Mouse (Mus musculus) hindbrain, embryonic 13.5 days (tissue): ENCODE results near the gene Ccdc162. TPM values are rescaled to one million over a fixed set of nuclear protein-coding genes. Genes with fewer than 3 reads are reported as not detected.

ENCODE experiments used
- ATAC-seq: fragments of 200-750 bp; cut with Nextera tagmentation; 2 replicates; pipeline ENCODE4 v1.8.0; 2017; ENCODE audit warnings: moderate TSS enrichment; ENCODE audit not compliant: low FRiP score
- H3K27ac ChIP-seq: fragments of 300-500 bp; sonication (generic); 2 replicates; pipeline ENCODE4 v1.5.1; 2015; ENCODE audit warnings: inconsistent platforms, mild to moderate bottlenecking, moderate library complexity
- H3K27me3 ChIP-seq: fragments of 300-500 bp; sonication (generic); 2 replicates; pipeline ENCODE4 v1.6.1; 2015; ENCODE audit warnings: mild to moderate bottlenecking, inconsistent platforms
- H3K36me3 ChIP-seq: fragments of 300-500 bp; sonication (generic); 2 replicates; pipeline ENCODE4 v1.6.1; 2015; ENCODE audit warnings: mild to moderate bottlenecking, inconsistent platforms
- H3K4me1 ChIP-seq: fragments of 300-500 bp; sonication (generic); replicated peaks from 2 replicates; pipeline ENCODE4 v1.6.1; 2015; ENCODE audit warnings: inconsistent platforms
- H3K4me2 ChIP-seq: fragments of 300-500 bp; sonication (generic); 2 replicates; pipeline ENCODE4 v1.6.1; 2015; ENCODE audit warnings: inconsistent platforms, mild to moderate bottlenecking, moderate library complexity
- H3K4me3 ChIP-seq: fragments of 300-500 bp; sonication (generic); 2 replicates; pipeline ENCODE4 v1.5.1; 2015; ENCODE audit warnings: mild to moderate bottlenecking, inconsistent platforms
- H3K9ac ChIP-seq: fragments of 300-500 bp; sonication (generic); 2 replicates; pipeline ENCODE4 v1.6.1; 2015; ENCODE audit warnings: mild to moderate bottlenecking, inconsistent platforms
- H3K9me3 ChIP-seq: fragments of 300-500 bp; sonication (generic); 2 replicates; pipeline ENCODE4 v1.6.1; 2016; ENCODE audit warnings: inconsistent platforms
- WGBS: fragments of 180-500 bp; shearing (Covaris S2); methylation state at CpG from one replicate; pipeline ENCODE4 v1.1.7; 2015; 5-methylcytosine and 5-hydroxymethylcytosine counted together
- polyA plus RNA-seq: library from polyadenylated mRNA; unstranded; fragments of >200 nt; fragmentation: Nextera tagmentation; extraction: Ambion mirVana; gene quantifications from 2 replicates; pipeline ENCODE4 v1.2.1, GENCODE M21; 2015

Gene Ccdc162
- polyA plus RNA-seq = 0.50 and 1.5 TPM in 2 replicates

- Histone ChIP-seq H3K4me2 (peak within 1 kb of the TSS; percentile 36), H3K36me3 (no peaks in the 10 kb centered on the region), H3K4me3 (no peak within 1 kb of the TSS), H3K27me3 (no peaks in the 10 kb centered on the region), H3K9ac (no peak within 1 kb of the TSS; the same call in 1 of the 2 replicates), H3K27ac (peak within 1 kb of the TSS; percentile 69), H3K4me1 (peaks cover 20% of the 10 kb centered on the region), H3K9me3 (no peaks in the 10 kb centered on the region)
- 32% methylated on average over 15 of the region's 15 CpGs for WGBS
- ATAC-seq = peak; percentile 73
Observed at GRCm38 (mm10) chr10:41716029-41716897, at the start of gene Ccdc162. TSS of gene Ccdc162 (minus strand) at chr10:41716634.

- WGBS = 96% methylated on average over 4 of the region's 4 CpGs
- Histone ChIP-seq H3K9me3 (no peaks in the 10 kb centered on the region), H3K4me3 (no peak overlapping the region), H3K36me3 (no peaks in the 10 kb centered on the region), H3K9ac (no peak overlapping the region), H3K27ac (no peak overlapping the region), H3K4me1 (no peaks in the 10 kb centered on the region), H3K27me3 (no peaks in the 10 kb centered on the region), H3K4me2 (no peak overlapping the region)
- no peak for ATAC-seq
Observed at GRCm38 (mm10) chr10:41765586-41765985, 49.2 kb upstream of the Ccdc162 start.

- no peaks in the 10 kb centered on the region for H3K4me1 ChIP-seq
- no peak overlapping the region for H3K9ac ChIP-seq
- H3K9me3 ChIP-seq = no peaks in the 10 kb centered on the region
- no peak overlapping the region for H3K4me3 ChIP-seq
- H3K27ac ChIP-seq = no peak overlapping the region
- ATAC-seq = no peak
- H3K4me2 ChIP-seq = no peak overlapping the region
- no peaks in the 10 kb centered on the region for H3K27me3 ChIP-seq
- no peaks in the 10 kb centered on the region for H3K36me3 ChIP-seq
- 86% methylated on average over 3 of the region's 3 CpGs for WGBS
Observed at GRCm38 (mm10) chr10:41763741-41764385, 47.4 kb upstream of the Ccdc162 start.

- Histone ChIP-seq H3K27ac (no peak overlapping the region), H3K36me3 (no peaks in the 10 kb centered on the region), H3K9ac (no peak overlapping the region), H3K4me2 (no peak overlapping the region), H3K4me1 (no peaks in the 10 kb centered on the region), H3K4me3 (no peak overlapping the region), H3K27me3 (no peaks in the 10 kb centered on the region), H3K9me3 (no peaks in the 10 kb centered on the region)
- 70% methylated on average over 3 of the region's 3 CpGs for WGBS
- no peak for ATAC-seq
Observed at GRCm38 (mm10) chr10:41760866-41761265, 44.4 kb upstream of the Ccdc162 start.

- no peak overlapping the region for H3K4me3 ChIP-seq
- H3K4me2 ChIP-seq = no peak overlapping the region
- H3K27me3 ChIP-seq = no peaks in the 10 kb centered on the region
- no peaks in the 10 kb centered on the region for H3K9me3 ChIP-seq
- H3K36me3 ChIP-seq = no peaks in the 10 kb centered on the region
- no peak overlapping the region for H3K27ac ChIP-seq
- H3K4me1 ChIP-seq = no peaks in the 10 kb centered on the region
- no peak for ATAC-seq
- no peak overlapping the region for H3K9ac ChIP-seq
Observed at GRCm38 (mm10) chr10:41758041-41758440, 41.6 kb upstream of the Ccdc162 start.

GRCm38 (mm10) chr10:41757226-41757625 lies 40.8 kb upstream of the Ccdc162 start:
- ATAC-seq = no peak
- no peak overlapping the region for H3K4me3 ChIP-seq
- H3K4me2 ChIP-seq = no peak overlapping the region
- no peak overlapping the region for H3K27ac ChIP-seq
- H3K27me3 ChIP-seq = no peaks in the 10 kb centered on the region
- no peak overlapping the region for H3K9ac ChIP-seq
- no peaks in the 10 kb centered on the region for H3K36me3 ChIP-seq
- 96% methylated on average over 5 of the region's 5 CpGs for WGBS
- no peaks in the 10 kb centered on the region for H3K4me1 ChIP-seq
- no peaks in the 10 kb centered on the region for H3K9me3 ChIP-seq

GRCm38 (mm10) chr10:41751867-41752480 lies 35.5 kb upstream of the Ccdc162 start:
- Histone ChIP-seq H3K9ac (no peak overlapping the region), H3K4me1 (no peaks in the 10 kb centered on the region), H3K27ac (no peak overlapping the region), H3K27me3 (no peaks in the 10 kb centered on the region), H3K4me3 (no peak overlapping the region), H3K9me3 (no peaks in the 10 kb centered on the region), H3K4me2 (no peak overlapping the region), H3K36me3 (no peaks in the 10 kb centered on the region)
- no peak for ATAC-seq
- 82% methylated on average over 14 of the region's 14 CpGs for WGBS

GRCm38 (mm10) chr10:41749306-41749705 lies 32.9 kb upstream of the Ccdc162 start:
- Histone ChIP-seq H3K36me3 (no peaks in the 10 kb centered on the region), H3K9me3 (no peaks in the 10 kb centered on the region), H3K27me3 (no peaks in the 10 kb centered on the region), H3K9ac (no peak overlapping the region), H3K27ac (no peak overlapping the region), H3K4me1 (no peaks in the 10 kb centered on the region), H3K4me3 (no peak overlapping the region), H3K4me2 (no peak overlapping the region)
- no peak for ATAC-seq
- 81% methylated on average over 3 of the region's 3 CpGs for WGBS

GRCm38 (mm10) chr10:41746554-41746953 lies 30.1 kb upstream of the Ccdc162 start:
- ATAC-seq = no peak
- 76% methylated on average over 5 of the region's 5 CpGs for WGBS
- no peak overlapping the region for H3K27ac ChIP-seq
- H3K27me3 ChIP-seq = no peaks in the 10 kb centered on the region
- H3K9ac ChIP-seq = no peak overlapping the region
- H3K9me3 ChIP-seq = no peaks in the 10 kb centered on the region
- H3K4me3 ChIP-seq = no peak overlapping the region
- no peaks in the 10 kb centered on the region for H3K36me3 ChIP-seq
- H3K4me1 ChIP-seq = no peaks in the 10 kb centered on the region
- H3K4me2 ChIP-seq = no peak overlapping the region

GRCm38 (mm10) chr10:41744006-41744405 lies 27.6 kb upstream of the Ccdc162 start:
- Histone ChIP-seq H3K4me3 (no peak overlapping the region), H3K9me3 (no peaks in the 10 kb centered on the region), H3K27me3 (no peaks in the 10 kb centered on the region), H3K27ac (no peak overlapping the region), H3K4me1 (no peaks in the 10 kb centered on the region), H3K36me3 (peaks cover 4% of the 10 kb centered on the region; the same call in 1 of the 2 replicates), H3K4me2 (no peak overlapping the region), H3K9ac (no peak overlapping the region)
- WGBS = 83% methylated on average over 4 of the region's 4 CpGs
- ATAC-seq = no peak

GRCm38 (mm10) chr10:41740221-41740620 lies 23.8 kb upstream of the Ccdc162 start:
- Histone ChIP-seq H3K27me3 (no peaks in the 10 kb centered on the region), H3K27ac (no peak overlapping the region), H3K4me2 (no peak overlapping the region), H3K4me3 (no peak overlapping the region), H3K36me3 (peaks cover 24% of the 10 kb centered on the region), H3K9me3 (no peaks in the 10 kb centered on the region), H3K4me1 (no peaks in the 10 kb centered on the region), H3K9ac (no peak overlapping the region)
- ATAC-seq = no peak
- 95% methylated on average over 2 of the region's 2 CpGs for WGBS

GRCm38 (mm10) chr10:41737245-41737644 lies 20.8 kb upstream of the Ccdc162 start:
- no peaks in the 10 kb centered on the region for H3K9me3 ChIP-seq
- H3K4me3 ChIP-seq = no peak overlapping the region
- ATAC-seq = no peak
- H3K27ac ChIP-seq = no peak overlapping the region
- peaks cover 24% of the 10 kb centered on the region for H3K36me3 ChIP-seq
- no peaks in the 10 kb centered on the region for H3K4me1 ChIP-seq
- H3K27me3 ChIP-seq = no peaks in the 10 kb centered on the region
- no peak overlapping the region for H3K4me2 ChIP-seq
- WGBS = 95% methylated on average over 16 of the region's 16 CpGs
- H3K9ac ChIP-seq = no peak overlapping the region
